Mouse (Mus musculus) intestine, embryonic 14.5 days (tissue): ENCODE data around the gene Arhgap8. TPM values are rescaled to one million over a fixed set of nuclear protein-coding genes. Genes with fewer than 3 reads are reported as not detected.

Experiments used
- ATAC-seq: fragments of 200-750 bp; cut with Nextera tagmentation; replicated peaks from 2 replicates; pipeline ENCODE4 v1.8.0; 2017; ENCODE audit warnings: low read depth, moderate number of reproducible peaks, moderate TSS enrichment, moderate library complexity; ENCODE audit not compliant: low FRiP score, low TSS enrichment
- DNase-seq: peaks from one replicate; pipeline ENCODE4 v3.0.0-alpha.2; 2018; ENCODE audit warnings: low spot score
- H3K27ac ChIP-seq: fragments of 300-500 bp; sonication (generic); 2 replicates; pipeline ENCODE4 v1.5.1; 2014; ENCODE audit warnings: low read depth, mild to moderate bottlenecking, control low read depth
- H3K27me3 ChIP-seq: fragments of 300-500 bp; sonication (generic); replicated peaks from 2 replicates; pipeline ENCODE4 v1.6.1; 2014; ENCODE audit warnings: low read length, control low read depth; ENCODE audit not compliant: control insufficient read depth, insufficient read depth
- H3K36me3 ChIP-seq: fragments of 300-500 bp; sonication (generic); 2 replicates; pipeline ENCODE4 v1.6.1; 2014; ENCODE audit warnings: low read length, control low read depth; ENCODE audit not compliant: control insufficient read depth, insufficient read depth
- H3K4me1 ChIP-seq: fragments of 300-500 bp; sonication (generic); replicated peaks from 2 replicates; pipeline ENCODE4 v1.6.1; 2014; ENCODE audit warnings: low read length, control low read depth, mixed read lengths; ENCODE audit not compliant: control insufficient read depth, insufficient read depth
- H3K4me2 ChIP-seq: fragments of 300-500 bp; sonication (generic); 2 replicates; pipeline ENCODE4 v1.6.1; 2014; ENCODE audit warnings: low read length
- H3K4me3 ChIP-seq: fragments of 300-500 bp; sonication (generic); 2 replicates; pipeline ENCODE4 v1.5.1; 2014; ENCODE audit warnings: low read depth, low read length, control low read depth, mixed read lengths
- H3K9ac ChIP-seq: fragments of 300-500 bp; sonication (generic); 2 replicates; pipeline ENCODE4 v1.6.1; 2014; ENCODE audit warnings: mild to moderate bottlenecking, low read length
- H3K9me3 ChIP-seq: fragments of 300-500 bp; sonication (generic); 2 replicates; pipeline ENCODE4 v1.6.1; 2016; ENCODE audit warnings: low read length, control low read depth; ENCODE audit not compliant: control insufficient read depth
- WGBS: fragments of 180-500 bp; shearing (Covaris S2); extraction: QIAGEN DNeasy Blood & Tissue Kit; methylation state at CpG from one replicate; pipeline ENCODE4 v1.1.7; 2014; 5-methylcytosine and 5-hydroxymethylcytosine counted together
- polyA plus RNA-seq: library from polyadenylated mRNA; unstranded; fragments of >200 nt; fragmentation: Nextera tagmentation; extraction: Ambion mirVana; gene quantifications from 2 replicates; pipeline ENCODE4 v1.2.1, GENCODE M21; 2014

Arhgap8 gene
- polyA plus RNA-seq, 1 experiment from 2014 or later, result 15.2 TPM

GRCm38 (mm10) chr15:84812831-84813357, 93.0 kb downstream of the Arhgap8 start:
- H3K9me3 ChIP-seq, result no peaks in the 10 kb centered on the region
- WGBS, result 83% methylated on average over 11 of the region's 11 CpGs

GRCm38 (mm10) chr15:84815171-84815570, 95.3 kb downstream of the Arhgap8 start:
- H3K4me3 ChIP-seq, result no peak overlapping the region
- H3K27me3 ChIP-seq, result no peaks in the 10 kb centered on the region
- H3K27ac ChIP-seq, result no peak overlapping the region
- ATAC-seq (no peak), DNase-seq (no peak)
- 66% methylated on average over 4 of the region's 4 CpGs for WGBS
- H3K4me2 ChIP-seq, result no peak overlapping the region
- H3K36me3 ChIP-seq, result no peaks in the 10 kb centered on the region
- no peaks in the 10 kb centered on the region for H3K9me3 ChIP-seq
- H3K4me1 ChIP-seq, result no peaks in the 10 kb centered on the region
- H3K9ac ChIP-seq, result no peak overlapping the region

More at GRCm38 (mm10) chr15:84812831-84813357, 93.0 kb downstream of the Arhgap8 start:
- H3K4me2 ChIP-seq, result no peak overlapping the region
- H3K4me3 ChIP-seq, result no peak overlapping the region
- H3K9ac ChIP-seq, result no peak overlapping the region
- no peaks in the 10 kb centered on the region for H3K27me3 ChIP-seq
- no peak for DNase-seq
- no peak overlapping the region for H3K27ac ChIP-seq
- no peaks in the 10 kb centered on the region for H3K4me1 ChIP-seq
- no peaks in the 10 kb centered on the region for H3K36me3 ChIP-seq
- no peak for ATAC-seq

- Histone ChIP-seq H3K4me2 (no peak overlapping the region), H3K4me1 (no peaks in the 10 kb centered on the region), H3K9ac (no peak overlapping the region), H3K27ac (no peak overlapping the region), H3K9me3 (no peaks in the 10 kb centered on the region), H3K27me3 (no peaks in the 10 kb centered on the region), H3K4me3 (no peak overlapping the region), H3K36me3 (no peaks in the 10 kb centered on the region)
- ATAC-seq (no peak), DNase-seq (no peak)
- WGBS, result 74% methylated on average over 3 of the region's 3 CpGs
Observed at GRCm38 (mm10) chr15:84817589-84817988, 97.7 kb downstream of the Arhgap8 start.

- WGBS, result 86% methylated on average over 11 of the region's 11 CpGs
- DNase-seq (no peak), ATAC-seq (no peak)
- Histone ChIP-seq H3K4me1 (no peaks in the 10 kb centered on the region), H3K27me3 (no peaks in the 10 kb centered on the region), H3K9me3 (no peaks in the 10 kb centered on the region), H3K9ac (no peak overlapping the region), H3K4me2 (no peak overlapping the region), H3K27ac (no peak overlapping the region), H3K36me3 (no peaks in the 10 kb centered on the region), H3K4me3 (no peak overlapping the region)
Observed at GRCm38 (mm10) chr15:84818284-84818683, 98.4 kb downstream of the Arhgap8 start.

- no peaks in the 10 kb centered on the region for H3K36me3 ChIP-seq
- DNase-seq (no peak), ATAC-seq (no peak)
- no peak overlapping the region for H3K4me2 ChIP-seq
- H3K9me3 ChIP-seq, result no peaks in the 10 kb centered on the region
- H3K9ac ChIP-seq, result no peak overlapping the region
- no peaks in the 10 kb centered on the region for H3K4me1 ChIP-seq
- no peak overlapping the region for H3K4me3 ChIP-seq
- 83% methylated on average over 4 of the region's 4 CpGs for WGBS
- H3K27me3 ChIP-seq, result no peaks in the 10 kb centered on the region
- no peak overlapping the region for H3K27ac ChIP-seq
Observed at GRCm38 (mm10) chr15:84820811-84821210, 101.0 kb downstream of the Arhgap8 start.

Other genes starting within 250 kb of the Arhgap8 start
- 8.9 and 9.0 TPM in 2 replicates for gene Rtl6, start 162.2 kb upstream of the Arhgap8 start, polyA plus RNA-seq
- 40.8 and 43.7 TPM in 2 replicates for gene Prr5, start 50.4 kb upstream of the Arhgap8 start, polyA plus RNA-seq
- 2.1 and 2.2 TPM in 2 replicates for gene Phf21b, start 136.0 kb downstream of the Arhgap8 start, polyA plus RNA-seq
- 0.57 and 0.69 TPM in 2 replicates for gene Gm29666, start 200.0 kb downstream of the Arhgap8 start, polyA plus RNA-seq
- gene Nup50, start 203.4 kb downstream of the Arhgap8 start, polyA plus RNA-seq, result 38.6 and 42.8 TPM in 2 replicates